Mouse (Mus musculus) forebrain, embryonic 13.5 days (tissue): ENCODE measurements around the gene Trpm3. TPM values are rescaled to one million over a fixed set of nuclear protein-coding genes. Genes with fewer than 3 reads are reported as not detected.

Source experiments
- ATAC-seq: fragments of 200-750 bp; cut with Nextera tagmentation; 2 replicates; pipeline ENCODE4 v1.8.0; 2017
- H3K27ac ChIP-seq: fragments of 300-500 bp; sonication (generic); 2 replicates; pipeline ENCODE4 v1.5.1; 2015; ENCODE audit warnings: inconsistent platforms, mild to moderate bottlenecking, moderate library complexity
- H3K27me3 ChIP-seq: fragments of 300-500 bp; sonication (generic); 2 replicates; pipeline ENCODE4 v1.6.1; 2015; ENCODE audit warnings: mild to moderate bottlenecking, inconsistent platforms
- H3K36me3 ChIP-seq: fragments of 300-500 bp; sonication (generic); 2 replicates; pipeline ENCODE4 v1.6.1; 2015; ENCODE audit warnings: mild to moderate bottlenecking, inconsistent platforms; ENCODE audit not compliant: poor library complexity, severe bottlenecking
- H3K4me1 ChIP-seq: fragments of 300-500 bp; sonication (generic); 2 replicates; pipeline ENCODE4 v1.6.1; 2015; ENCODE audit warnings: inconsistent platforms
- H3K4me2 ChIP-seq: fragments of 300-500 bp; sonication (generic); 2 replicates; pipeline ENCODE4 v1.6.1; 2015; ENCODE audit warnings: inconsistent platforms, mild to moderate bottlenecking, moderate library complexity
- H3K4me3 ChIP-seq: fragments of 300-500 bp; sonication (generic); 2 replicates; pipeline ENCODE4 v1.5.1; 2015; ENCODE audit warnings: mild to moderate bottlenecking, inconsistent platforms
- H3K9ac ChIP-seq: fragments of 300-500 bp; sonication (generic); 2 replicates; pipeline ENCODE4 v1.6.1; 2015; ENCODE audit warnings: mild to moderate bottlenecking, inconsistent platforms
- H3K9me3 ChIP-seq: fragments of 300-500 bp; sonication (generic); replicated peaks from 2 replicates; pipeline ENCODE4 v1.6.1; 2016; ENCODE audit warnings: inconsistent platforms
- whole genome bisulfite sequencing: fragments of 180-500 bp; shearing (Covaris S2); methylation state at CpG from one replicate; pipeline ENCODE4 v1.1.7; 2015; 5-methylcytosine and 5-hydroxymethylcytosine counted together
- polyA plus RNA-seq: library from polyadenylated mRNA; unstranded; fragments of >200 nt; fragmentation: Nextera tagmentation; extraction: Ambion mirVana; gene quantifications from 2 replicates; pipeline ENCODE4 v1.2.1, GENCODE M21; 2015

Gene Trpm3
- polyA plus RNA-seq, 1 experiment from 2014 or later, result 11.8 TPM

DNA sequence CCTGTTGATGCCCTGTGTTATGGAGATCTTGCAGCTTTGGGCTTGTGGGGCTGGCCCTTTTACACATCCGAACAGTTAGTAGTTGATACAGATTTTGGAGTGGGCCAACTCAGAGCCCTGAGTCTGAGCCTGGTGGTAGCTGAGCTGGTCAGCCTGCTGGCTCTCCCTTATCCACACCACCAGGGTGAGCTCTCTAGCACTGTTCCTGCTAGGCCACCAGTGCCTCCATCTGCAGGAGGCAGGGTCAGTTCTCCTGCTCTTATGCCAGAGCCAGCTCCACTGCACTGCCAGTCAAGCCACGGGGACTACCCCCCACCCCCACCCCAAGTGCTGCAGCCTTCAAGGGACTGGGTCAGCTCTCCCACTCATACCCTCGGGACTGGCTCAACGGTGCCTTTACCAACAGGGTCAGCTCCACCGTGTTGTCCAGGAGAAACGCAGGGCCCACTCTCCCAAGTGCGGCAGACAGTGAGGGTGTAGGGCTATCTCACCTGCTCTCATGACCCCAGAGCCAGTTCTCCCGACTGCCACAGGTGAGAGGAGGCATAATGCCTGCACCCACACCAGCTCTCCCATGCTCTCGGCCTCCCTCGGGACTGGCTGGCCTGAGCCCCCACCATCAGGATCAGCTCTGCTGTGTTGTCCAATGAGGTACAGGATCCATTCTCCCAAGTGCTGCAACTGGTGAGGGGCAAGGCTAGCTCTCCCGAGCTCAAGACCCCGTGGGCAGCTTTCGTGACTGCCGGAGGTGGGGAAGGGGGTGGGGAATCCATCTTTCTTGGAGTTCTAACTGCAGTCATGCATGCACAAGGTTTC lies 821.8 kb downstream of the Trpm3 start:
- H3K36me3 ChIP-seq, result no peaks in the 10 kb centered on the region
- no peak overlapping the region for H3K4me3 ChIP-seq
- no peak overlapping the region for H3K9ac ChIP-seq
- H3K4me1 ChIP-seq, result peaks cover 4% of the 10 kb centered on the region; the same call in 1 of the 2 replicates
- peak; percentile 33; the same call in 1 of the 2 replicates for ATAC-seq
- H3K9me3 ChIP-seq, result no peaks in the 10 kb centered on the region
- H3K4me2 ChIP-seq, result no peak overlapping the region
- H3K27me3 ChIP-seq, result no peaks in the 10 kb centered on the region
- H3K27ac ChIP-seq, result no peak overlapping the region
- 69% methylated on average over 14 of the region's 14 CpGs for WGBS

DNA sequence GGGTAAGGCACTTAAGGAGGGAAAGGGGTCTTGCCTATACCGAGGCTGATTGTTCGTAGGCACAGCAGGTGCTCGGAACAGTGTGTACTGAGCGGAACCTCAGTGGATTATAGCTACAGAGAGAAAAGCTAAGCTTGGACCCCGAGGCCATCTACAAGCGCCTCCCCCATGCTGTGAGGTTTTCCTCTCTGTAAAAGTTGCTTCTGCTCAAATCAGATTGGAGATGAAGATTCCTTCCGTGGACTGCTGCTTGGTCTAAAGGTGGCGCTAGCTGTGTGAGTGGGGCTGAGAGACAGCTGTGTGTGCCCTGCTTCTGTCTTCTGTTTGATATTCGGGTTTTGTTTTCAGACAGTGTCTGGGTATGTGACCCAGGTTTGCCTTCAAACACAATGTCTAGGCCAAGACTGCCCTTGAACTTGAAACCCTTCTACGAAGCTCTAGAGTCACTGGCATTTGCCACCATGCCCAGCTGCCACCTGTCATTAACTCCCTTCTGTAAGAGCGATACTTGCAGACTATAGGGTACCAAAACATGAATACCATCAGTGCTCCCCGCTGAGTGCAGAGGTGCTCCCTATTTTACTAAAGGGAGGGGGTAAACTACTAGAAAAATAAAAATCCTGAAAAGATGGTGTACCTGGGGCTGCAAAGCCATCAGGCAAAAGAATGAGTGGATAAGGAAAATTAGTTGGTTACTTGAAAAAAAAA lies 823.3 kb downstream of the Trpm3 start:
- Histone ChIP-seq H3K27ac (no peak overlapping the region), H3K4me3 (no peak overlapping the region), H3K4me2 (0 out of 2 replicates have a peak overlapping the region, but pooled peaks have one; percentile 1), H3K27me3 (no peaks in the 10 kb centered on the region), H3K36me3 (no peaks in the 10 kb centered on the region), H3K9ac (no peak overlapping the region), H3K4me1 (peaks cover 4% of the 10 kb centered on the region; the same call in 1 of the 2 replicates), H3K9me3 (no peaks in the 10 kb centered on the region)
- 36% methylated on average over 12 of the region's 12 CpGs for WGBS
- no peak for ATAC-seq

DNA sequence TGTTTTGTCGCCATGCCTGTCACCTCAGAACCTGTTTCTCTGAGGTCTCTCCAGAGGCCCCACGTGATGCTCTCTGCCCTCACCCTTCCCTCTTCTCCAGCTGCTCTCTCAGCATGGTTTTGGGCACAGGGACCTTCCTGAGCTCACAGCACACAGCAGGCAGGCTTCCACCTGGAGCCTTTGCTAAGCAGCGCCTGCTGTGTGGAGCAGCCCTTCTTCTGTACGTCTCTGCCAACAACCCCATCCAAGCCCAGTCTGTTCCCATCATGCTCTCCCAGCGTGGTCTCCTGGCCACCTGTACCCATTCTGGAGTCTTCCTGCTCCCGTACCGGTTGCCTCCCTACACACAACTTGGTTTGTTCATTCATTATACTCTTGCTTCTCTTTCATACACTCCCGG lies 823.9 kb downstream of the Trpm3 start:
- ATAC-seq, result no peak
- WGBS, result 52% methylated on average over 8 of the region's 8 CpGs
- Histone ChIP-seq H3K27me3 (no peaks in the 10 kb centered on the region), H3K27ac (no peak overlapping the region), H3K36me3 (no peaks in the 10 kb centered on the region), H3K4me1 (peaks cover 4% of the 10 kb centered on the region; the same call in 1 of the 2 replicates), H3K9me3 (no peaks in the 10 kb centered on the region), H3K4me3 (no peak overlapping the region), H3K4me2 (no peak overlapping the region), H3K9ac (no peak overlapping the region)

DNA sequence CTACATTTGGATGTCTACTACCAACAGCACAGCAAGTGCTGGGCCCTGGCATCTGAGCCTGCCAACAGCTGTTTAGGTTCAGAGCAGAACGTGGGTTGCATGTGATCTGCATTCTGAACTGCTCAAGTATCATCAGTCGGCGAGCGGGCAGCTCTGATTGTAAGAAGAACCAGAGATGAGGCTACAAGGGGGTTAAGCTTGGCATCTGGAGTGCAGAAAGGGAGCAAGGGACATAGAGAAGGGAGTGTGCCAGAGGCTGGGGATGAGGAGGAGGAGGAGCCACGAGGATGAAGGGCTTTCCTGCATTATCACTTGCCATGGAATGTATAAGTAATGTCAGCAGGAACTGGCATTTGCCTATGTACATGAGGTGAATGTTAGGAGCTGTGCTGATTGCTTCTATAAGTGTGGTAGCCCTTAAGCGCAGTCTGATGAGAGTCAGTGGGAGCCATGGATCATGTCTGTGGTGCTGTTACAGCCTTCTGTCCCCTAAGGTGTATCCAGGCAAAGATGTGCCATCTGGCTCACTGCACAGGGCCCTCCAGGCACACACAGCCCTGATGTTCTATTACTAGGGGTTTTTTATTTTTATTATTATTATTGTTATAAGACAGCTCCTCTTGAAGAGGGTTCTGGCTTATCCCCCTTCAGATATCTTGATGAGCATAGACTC lies 825.0 kb downstream of the Trpm3 start:
- no peak for ATAC-seq
- Histone ChIP-seq H3K4me1 (peaks cover 4% of the 10 kb centered on the region; the same call in 1 of the 2 replicates), H3K4me3 (no peak overlapping the region), H3K27ac (no peak overlapping the region), H3K36me3 (no peaks in the 10 kb centered on the region), H3K4me2 (no peak overlapping the region), H3K27me3 (no peaks in the 10 kb centered on the region), H3K9ac (no peak overlapping the region), H3K9me3 (no peaks in the 10 kb centered on the region)
- 81% methylated on average over 6 of the region's 6 CpGs for WGBS

DNA sequence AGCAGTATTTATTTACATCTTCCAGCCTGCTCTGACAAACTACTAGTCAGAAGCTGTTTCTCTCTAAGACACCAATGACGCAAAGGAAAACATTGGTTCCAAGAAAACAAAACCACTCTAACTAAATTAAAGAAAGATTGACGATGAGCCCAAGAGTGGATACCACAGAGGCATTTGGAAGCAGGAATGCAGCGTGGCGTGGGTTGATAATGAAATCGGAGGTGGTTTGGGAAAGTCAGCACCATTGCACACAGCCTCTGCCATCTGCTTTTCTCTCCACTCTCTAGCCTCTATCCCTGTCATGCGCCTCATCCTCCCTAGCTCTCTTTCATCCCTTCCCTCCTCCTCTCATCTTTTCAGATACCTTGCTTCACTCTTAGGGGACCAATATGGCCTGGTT lies 826.6 kb downstream of the Trpm3 start:
- ATAC-seq, result no peak
- no peak overlapping the region for H3K4me3 ChIP-seq

DNA sequence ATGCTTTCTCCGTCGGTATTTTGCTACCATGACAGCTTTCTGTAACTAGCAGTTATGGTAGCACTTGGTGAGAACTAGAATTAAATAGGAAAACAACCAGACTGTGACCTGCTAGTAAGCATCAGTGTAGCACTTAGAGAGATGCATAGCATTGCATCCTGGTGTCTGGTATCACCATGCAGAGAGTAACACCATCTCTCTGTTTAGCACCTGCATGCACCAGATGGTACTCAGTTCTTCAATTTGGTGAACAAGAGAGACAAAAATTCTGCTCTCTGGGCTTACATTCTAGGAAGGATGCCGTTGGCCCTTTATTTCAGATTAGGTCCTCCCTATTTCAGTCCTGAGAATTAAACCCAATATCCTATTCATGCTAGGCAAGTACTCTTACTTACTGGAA lies 834.4 kb downstream of the Trpm3 start:
- H3K4me3 ChIP-seq, result no peak overlapping the region
- peaks cover 7% of the 10 kb centered on the region for H3K4me1 ChIP-seq
- no peak overlapping the region for H3K4me2 ChIP-seq
- no peak overlapping the region for H3K27ac ChIP-seq
- WGBS, result 88% methylated on average over 3 of the region's 3 CpGs
- H3K9ac ChIP-seq, result no peak overlapping the region
- no peaks in the 10 kb centered on the region for H3K27me3 ChIP-seq
- no peak for ATAC-seq
- H3K9me3 ChIP-seq, result no peaks in the 10 kb centered on the region
- no peaks in the 10 kb centered on the region for H3K36me3 ChIP-seq

More for the DNA sequence above, 826.6 kb downstream of the Trpm3 start:
- H3K9me3 ChIP-seq, result no peaks in the 10 kb centered on the region
- H3K27me3 ChIP-seq, result no peaks in the 10 kb centered on the region
- no peak overlapping the region for H3K9ac ChIP-seq
- H3K27ac ChIP-seq, result no peak overlapping the region
- peaks cover 4% of the 10 kb centered on the region; the same call in 1 of the 2 replicates for H3K4me1 ChIP-seq
- no peaks in the 10 kb centered on the region for H3K36me3 ChIP-seq
- H3K4me2 ChIP-seq, result no peak overlapping the region
- 95% methylated on average over 6 of the region's 6 CpGs for WGBS

DNA sequence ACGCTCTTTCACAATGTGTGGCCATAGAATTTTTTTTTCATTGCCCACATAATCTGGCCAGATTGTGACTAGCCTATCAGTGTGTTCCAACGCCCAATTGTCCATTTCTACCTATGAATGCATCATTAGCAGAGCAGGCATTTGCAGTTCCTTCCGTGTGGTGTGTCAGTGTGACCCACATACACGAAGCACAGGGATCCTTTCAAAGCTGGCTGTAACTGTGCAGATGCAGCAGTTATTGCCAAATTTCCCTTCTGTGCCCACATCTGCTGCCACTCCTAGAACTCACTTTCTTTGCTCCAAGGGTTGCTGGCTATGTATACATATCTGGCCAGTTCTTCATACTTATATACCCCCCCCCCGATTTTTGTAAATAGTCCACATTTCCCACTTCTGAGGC lies 834.9 kb downstream of the Trpm3 start:
- H3K27ac ChIP-seq, result no peak overlapping the region
- peaks cover 7% of the 10 kb centered on the region for H3K4me1 ChIP-seq
- H3K9ac ChIP-seq, result no peak overlapping the region
- H3K4me2 ChIP-seq, result no peak overlapping the region
- H3K27me3 ChIP-seq, result no peaks in the 10 kb centered on the region
- no peaks in the 10 kb centered on the region for H3K36me3 ChIP-seq
- no peaks in the 10 kb centered on the region for H3K9me3 ChIP-seq
- WGBS, result 90% methylated on average over 5 of the region's 5 CpGs
- no peak for ATAC-seq
- H3K4me3 ChIP-seq, result no peak overlapping the region

DNA sequence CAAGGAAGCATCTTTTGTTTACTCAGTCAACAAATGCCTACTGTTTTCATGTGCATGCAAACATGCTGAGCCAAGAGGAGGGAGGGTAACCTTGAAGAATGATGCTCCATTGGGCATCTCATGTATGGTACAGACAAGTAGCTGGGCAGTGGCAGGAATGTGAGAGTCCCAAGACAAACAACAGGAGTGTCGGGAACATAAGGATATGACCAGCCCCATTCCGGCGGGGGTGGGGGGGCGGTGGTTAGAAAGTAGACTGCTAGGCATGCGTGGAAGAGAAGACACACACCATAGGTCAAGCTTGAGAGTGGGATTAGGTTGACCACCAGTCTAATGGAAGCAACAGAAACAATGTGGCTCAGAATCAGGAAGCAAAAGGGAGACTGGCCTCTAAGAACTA lies 837.0 kb downstream of the Trpm3 start:
- no peak for ATAC-seq
- 92% methylated on average over 5 of the region's 5 CpGs for WGBS
- Histone ChIP-seq H3K4me1 (peaks cover 7% of the 10 kb centered on the region), H3K4me2 (no peak overlapping the region), H3K27me3 (no peaks in the 10 kb centered on the region), H3K9ac (no peak overlapping the region), H3K4me3 (no peak overlapping the region), H3K9me3 (no peaks in the 10 kb centered on the region), H3K36me3 (no peaks in the 10 kb centered on the region), H3K27ac (no peak overlapping the region)

DNA sequence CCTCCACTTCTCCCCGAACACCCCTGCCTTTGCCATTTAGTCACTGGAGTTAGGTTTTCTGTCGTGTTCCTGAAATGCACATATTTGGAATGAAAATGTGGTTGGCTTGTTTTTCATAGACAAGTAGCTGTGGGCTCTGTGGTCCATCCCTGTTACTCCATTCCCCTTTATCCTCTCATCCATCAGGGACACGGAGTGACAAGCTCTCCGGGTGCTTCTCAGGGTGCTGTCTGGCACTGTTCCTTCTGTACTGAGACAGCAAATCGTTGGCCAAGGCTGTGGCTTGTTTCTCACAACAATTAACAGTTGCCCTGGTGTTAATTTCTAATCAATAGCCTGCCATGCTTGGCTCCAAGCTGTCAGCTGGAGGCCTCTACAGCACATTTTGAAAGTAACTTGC lies 838.7 kb downstream of the Trpm3 start:
- Histone ChIP-seq H3K36me3 (no peaks in the 10 kb centered on the region), H3K27ac (no peak overlapping the region), H3K4me1 (peaks cover 7% of the 10 kb centered on the region), H3K4me2 (no peak overlapping the region), H3K4me3 (no peak overlapping the region), H3K9ac (no peak overlapping the region), H3K27me3 (no peaks in the 10 kb centered on the region), H3K9me3 (no peaks in the 10 kb centered on the region)
- WGBS, result 58% methylated on average over 5 of the region's 5 CpGs
- no peak for ATAC-seq

DNA sequence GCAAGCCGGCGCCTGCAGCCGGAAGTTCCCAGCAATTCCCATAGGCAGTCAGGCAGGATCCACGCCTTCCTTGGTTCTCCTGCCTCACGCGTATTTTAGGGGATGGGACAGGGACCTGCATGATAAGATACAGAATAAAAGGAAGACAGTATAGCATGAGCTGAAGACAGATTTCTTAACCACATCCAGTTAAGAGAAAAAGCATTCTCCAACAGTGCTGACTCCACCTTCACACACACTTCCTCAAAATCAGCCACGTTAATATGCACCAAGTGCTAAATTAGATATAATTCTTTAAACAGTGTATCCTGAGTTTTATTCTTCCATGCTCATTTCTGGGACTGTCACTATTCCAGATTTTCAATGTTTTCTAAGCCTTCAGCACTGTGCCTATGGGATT lies 839.9 kb downstream of the Trpm3 start:
- Histone ChIP-seq H3K9me3 (no peaks in the 10 kb centered on the region), H3K4me1 (peaks cover 7% of the 10 kb centered on the region), H3K4me3 (no peak overlapping the region), H3K9ac (no peak overlapping the region), H3K27ac (no peak overlapping the region), H3K27me3 (no peaks in the 10 kb centered on the region), H3K36me3 (no peaks in the 10 kb centered on the region), H3K4me2 (no peak overlapping the region)
- WGBS, result 97% methylated on average over 7 of the region's 7 CpGs
- no peak for ATAC-seq

DNA sequence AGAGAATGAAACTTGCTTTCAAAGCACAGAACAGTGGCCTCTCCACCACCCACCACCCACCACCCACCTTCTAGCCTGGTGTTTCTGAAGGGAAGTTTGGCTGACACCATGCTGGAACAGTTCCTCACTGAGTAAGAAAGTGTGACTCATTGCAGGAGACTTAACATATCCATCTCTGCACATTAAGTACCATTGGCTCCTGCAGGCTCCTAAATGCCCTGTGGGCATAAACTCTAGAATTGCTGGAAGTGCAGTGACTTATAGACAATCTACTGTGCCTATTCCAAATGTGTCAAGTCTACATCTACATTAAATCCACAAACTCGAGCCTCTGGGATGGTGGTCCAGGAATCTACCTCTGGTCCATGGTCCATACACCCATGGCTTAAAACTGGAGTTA lies 840.3 kb downstream of the Trpm3 start:
- Histone ChIP-seq H3K4me3 (no peak overlapping the region), H3K27ac (no peak overlapping the region), H3K36me3 (no peaks in the 10 kb centered on the region), H3K27me3 (no peaks in the 10 kb centered on the region), H3K9me3 (no peaks in the 10 kb centered on the region), H3K4me1 (peaks cover 7% of the 10 kb centered on the region), H3K9ac (no peak overlapping the region), H3K4me2 (no peak overlapping the region)
- WGBS, result 69% methylated on average over 1 of the region's 1 CpGs
- no peak for ATAC-seq

DNA sequence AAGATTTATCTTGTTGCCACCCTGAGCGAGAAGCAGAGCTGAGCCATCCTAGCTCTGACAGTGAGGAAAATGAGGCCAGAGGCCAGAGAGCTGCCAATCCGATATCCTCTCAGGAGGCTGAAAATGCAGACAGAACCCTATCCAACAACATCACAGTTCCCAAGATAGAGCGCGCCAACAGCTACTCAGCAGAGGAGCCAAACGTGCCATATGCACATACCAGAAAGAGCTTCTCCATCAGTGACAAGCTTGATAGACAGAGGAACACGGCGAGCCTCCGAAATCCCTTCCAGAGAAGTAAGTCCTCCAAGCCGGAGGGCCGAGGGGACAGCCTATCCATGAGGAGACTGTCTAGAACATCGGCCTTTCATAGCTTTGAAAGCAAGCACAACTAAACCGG lies 849.1 kb downstream of the Trpm3 start:
- H3K27me3 ChIP-seq, result no peaks in the 10 kb centered on the region
- no peak overlapping the region for H3K4me3 ChIP-seq
- 95% methylated on average over 12 of the region's 12 CpGs for WGBS
- ATAC-seq, result no peak
- no peaks in the 10 kb centered on the region for H3K4me1 ChIP-seq
- no peaks in the 10 kb centered on the region for H3K9me3 ChIP-seq
- H3K36me3 ChIP-seq, result no peaks in the 10 kb centered on the region
- no peak overlapping the region for H3K27ac ChIP-seq
- no peak overlapping the region for H3K9ac ChIP-seq
- H3K4me2 ChIP-seq, result no peak overlapping the region
